ENCODE assay signal across 14 mouse cellular contexts in genomic region chr10:43490034-43490433, GRCm38 (mm10). TPM values are rescaled to one million over a fixed set of nuclear protein-coding genes. Genes with fewer than 3 reads are reported as not detected.
DNase-seq lines count a peak whose midpoint lies in the region; ATAC-seq and TF ChIP-seq lines count a peak whose summit lies in the region.
"Had no signal": no experiment of that assay in that cellular context is flagged by ENCODE, and none has a peak within 500 bp of the region (broad histone marks: within the 10 kb centered on the region; RNA-seq: fewer than 3 reads in every experiment).

No protein-coding gene starts in this region.

- TF ChIP-seq POLR2A in liver, adult 2 months (IDR thresholded peaks at IDR 0.05; ENCODE audit: extremely low read depth, insufficient read depth, low read length): no peak

- H3K9me3 ChIP-seq in heart, embryonic 13.5 days: no peaks in the 10 kb centered on the region
- H3K9me3 ChIP-seq in heart, embryonic 16.5 days (replicated peaks; ENCODE audit: control insufficient read depth, low read length): no peaks in the 10 kb centered on the region
- no peaks in the 10 kb centered on the region for H3K9me3 ChIP-seq in liver, postnatal 0 days (ENCODE audit: low read length)
- H3K9me3 ChIP-seq: limb, embryonic 15.5 days; midbrain, embryonic 10.5 days had no signal

- 59% methylated on average over 8 of the region's 8 CpGs for WGBS in heart, embryonic 13.5 days
- 69% methylated on average over 8 of the region's 8 CpGs for WGBS in liver, adult 2 months
- 58% methylated on average over 8 of the region's 8 CpGs for WGBS in heart, embryonic 16.5 days
- WGBS in liver, postnatal 0 days (ENCODE audit: insufficient replicate concordance): 68% methylated on average over 8 of the region's 8 CpGs

- H3K27ac ChIP-seq in heart, embryonic 13.5 days (replicated peaks): peak overlapping the region; percentile 68
- peak overlapping the region; percentile 75 for H3K27ac ChIP-seq in liver, adult 2 months (replicated peaks; ENCODE audit: insufficient read depth, low read depth, low read length)
- peak overlapping the region; percentile 61 for H3K27ac ChIP-seq in heart, embryonic 16.5 days (ENCODE audit: low read length)
- peak overlapping the region; percentile 69 for H3K27ac ChIP-seq in liver, postnatal 0 days (ENCODE audit: low read depth)
- H3K27ac ChIP-seq: limb, embryonic 15.5 days; midbrain, embryonic 10.5 days had no signal

- peaks cover 4% of the 10 kb centered on the region; the same call in 1 of the 2 replicates for H3K79me2 ChIP-seq in liver, adult 2 months (ENCODE audit: control insufficient read depth, insufficient read depth, low read length)

- TF ChIP-seq EP300 in liver, postnatal 0 days (IDR thresholded peaks at IDR 0.05; ENCODE audit: low read depth): no peak

- H3K36me3 ChIP-seq in heart, embryonic 13.5 days: peaks cover 11% of the 10 kb centered on the region
- H3K36me3 ChIP-seq in liver, adult 2 months (ENCODE audit: control insufficient read depth, insufficient read depth, low read length): no peaks in the 10 kb centered on the region
- peaks cover 3% of the 10 kb centered on the region; the same call in 1 of the 2 replicates for H3K36me3 ChIP-seq in heart, embryonic 16.5 days (ENCODE audit: control insufficient read depth, insufficient read depth)
- no peaks in the 10 kb centered on the region for H3K36me3 ChIP-seq in liver, postnatal 0 days (replicated peaks; ENCODE audit: insufficient read depth, low read length)

- DNase-seq in heart, adult 9 months (ENCODE audit: low spot score in 2 of 2): no peak
- DNase-seq in liver, adult 2 months (ENCODE audit: extremely low read depth, low read depth, low spot score): no peak
- DNase-seq in liver: no peak
- no peak for DNase-seq in liver, postnatal 0 days
- DNase-seq in frontal cortex, postnatal 14 days (ENCODE audit: low spot score in 2 of 2): no peak
- DNase-seq: cerebellum, adult 8-10 months; layer of hippocampus, postnatal 36 days had no signal

- ATAC-seq in heart, embryonic 13.5 days (ENCODE audit: extremely low read depth, insufficient number of reproducible peaks, low FRiP score, low TSS enrichment): no peak
- ATAC-seq in heart, embryonic 16.5 days (replicated peaks; ENCODE audit: extremely low read depth, insufficient read depth, low FRiP score): no peak
- no peak for ATAC-seq in liver, postnatal 0 days
- ATAC-seq: CD4-positive, CD25-positive, alpha-beta regulatory T cell, adult 4 months had no signal

- no peak overlapping the region for H3K4me3 ChIP-seq in heart, embryonic 13.5 days
- H3K4me3 ChIP-seq in liver, adult 2 months (ENCODE audit: insufficient read depth, low read depth, low read length): no peak overlapping the region
- H3K4me3 ChIP-seq in heart, embryonic 16.5 days (ENCODE audit: low read length): no peak overlapping the region
- H3K4me3 ChIP-seq in liver, postnatal 0 days (ENCODE audit: low read depth, low read length): no peak overlapping the region
- H3K4me3 ChIP-seq: limb, embryonic 15.5 days; midbrain, embryonic 10.5 days; myocyte had no signal

- H3K9ac ChIP-seq in heart, embryonic 13.5 days: 0 out of 2 replicates have a peak overlapping the region, but pooled peaks have one; percentile 16
- no peak overlapping the region for H3K9ac ChIP-seq in liver, adult 2 months (ENCODE audit: low read depth, low read length)
- H3K9ac ChIP-seq in heart, embryonic 16.5 days (ENCODE audit: low read length): no peak overlapping the region
- H3K9ac ChIP-seq in liver, postnatal 0 days (replicated peaks): no peak overlapping the region
- H3K9ac ChIP-seq: limb, embryonic 15.5 days had no signal

- peaks cover 47% of the 10 kb centered on the region for H3K4me1 ChIP-seq in heart, embryonic 13.5 days
- H3K4me1 ChIP-seq in liver, adult 2 months (ENCODE audit: control insufficient read depth, insufficient read depth, low read length): peaks cover 28% of the 10 kb centered on the region
- H3K4me1 ChIP-seq in heart, embryonic 16.5 days (ENCODE audit: control insufficient read depth, insufficient read depth, low read length): peaks cover 29% of the 10 kb centered on the region
- peaks cover 20% of the 10 kb centered on the region for H3K4me1 ChIP-seq in liver, postnatal 0 days (ENCODE audit: insufficient read depth)

- H3K4me2 ChIP-seq in heart, embryonic 13.5 days: peak overlapping the region; percentile 47
- no peak overlapping the region for H3K4me2 ChIP-seq in heart, embryonic 16.5 days (ENCODE audit: low read depth, low read length)
- no peak overlapping the region for H3K4me2 ChIP-seq in liver, postnatal 0 days (ENCODE audit: low read depth, low read length)
- H3K4me2 ChIP-seq: limb, embryonic 15.5 days had no signal

- no peaks in the 10 kb centered on the region for H3K27me3 ChIP-seq in heart, embryonic 13.5 days (replicated peaks)
- H3K27me3 ChIP-seq in liver, adult 2 months (ENCODE audit: control insufficient read depth, insufficient read depth, low read length): no peaks in the 10 kb centered on the region
- no peaks in the 10 kb centered on the region for H3K27me3 ChIP-seq in heart, embryonic 16.5 days (ENCODE audit: control insufficient read depth, insufficient read depth, low read length)
- H3K27me3 ChIP-seq in liver, postnatal 0 days (ENCODE audit: insufficient read depth, low read length): no peaks in the 10 kb centered on the region
- H3K27me3 ChIP-seq: limb, embryonic 15.5 days; Patski had no signal

- no peak for TF ChIP-seq CTCF in liver, adult 2 months (IDR thresholded peaks at IDR 0.05; ENCODE audit: low read depth, low read length)
- TF ChIP-seq CTCF in liver, postnatal 0 days (IDR thresholded peaks at IDR 0.05; ENCODE audit: low read depth): no peak

RNA-seq across cellular contexts. Expression of gene Bend3, which starts 11.4 kb away (rescaled TPM):
- polyA plus RNA-seq in heart, embryonic 13.5 days (2015; fragmentation: Nextera tagmentation; extraction: Ambion mirVana): 2.5 and 2.8 TPM in 2 replicates
- 1.3 and 1.5 TPM in 2 replicates for total RNA-seq in liver, adult 2 months (2014; rRNA removed)
- polyA plus RNA-seq in liver, adult 2 months (2012; rRNA removed): 1.8 and 2.1 TPM in 2 replicates
- polyA plus RNA-seq in heart, embryonic 16.5 days (2015; fragmentation: Nextera tagmentation; extraction: Ambion mirVana): 2.3 and 3.0 TPM in 2 replicates
- 0.51 TPM in 2 replicates for polyA plus RNA-seq in liver, postnatal 0 days (2015; fragmentation: Nextera tagmentation; extraction: Ambion mirVana)

RNA-seq across cellular contexts. Expression of gene Gm9803, which starts 33.9 kb away (rescaled TPM):
- 12.0 and 14.9 TPM in 2 replicates for polyA plus RNA-seq in heart, embryonic 13.5 days (2015; fragmentation: Nextera tagmentation; extraction: Ambion mirVana)
- 4.0 and 9.3 TPM in 2 replicates for total RNA-seq in liver, adult 2 months (2014; rRNA removed)
- polyA plus RNA-seq in liver, adult 2 months (2012; rRNA removed): 57.1 and 65.8 TPM in 2 replicates
- polyA plus RNA-seq in heart, embryonic 16.5 days (2015; fragmentation: Nextera tagmentation; extraction: Ambion mirVana): 20.0 and 42.0 TPM in 2 replicates
- polyA plus RNA-seq in liver, postnatal 0 days (2015; fragmentation: Nextera tagmentation; extraction: Ambion mirVana): 7.8 and 8.7 TPM in 2 replicates

RNA-seq across cellular contexts. Expression of gene 1700021F05Rik, which starts 50.8 kb away (rescaled TPM):
- polyA plus RNA-seq in heart, embryonic 13.5 days (2015; fragmentation: Nextera tagmentation; extraction: Ambion mirVana): 76.4 and 88.7 TPM in 2 replicates
- 19.9 and 21.5 TPM in 2 replicates for total RNA-seq in liver, adult 2 months (2014; rRNA removed)
- 5.9 and 6.2 TPM in 2 replicates for polyA plus RNA-seq in liver, adult 2 months (2012; rRNA removed)
- 94.6 and 107 TPM in 2 replicates for polyA plus RNA-seq in heart, embryonic 16.5 days (2015; fragmentation: Nextera tagmentation; extraction: Ambion mirVana)
- 31.2 and 32.5 TPM in 2 replicates for polyA plus RNA-seq in liver, postnatal 0 days (2015; fragmentation: Nextera tagmentation; extraction: Ambion mirVana)
